Mouse (Mus musculus) splenic B cell, adult 2 months (primary cell): Measurements from ENCODE around the gene Pacsin1.

Experiments
- DNase-seq: peaks from one replicate; pipeline ENCODE4 v3.0.0-alpha.2; 2011; ENCODE audit warnings: low read depth, low spot score
- H3K27me3 ChIP-seq: 2 replicates; pipeline ENCODE4 v1.6.1; 2012; ENCODE audit warnings: mild to moderate bottlenecking, low read length, moderate library complexity, mixed read lengths; ENCODE audit not compliant: control insufficient read depth, poor library complexity, insufficient read depth, severe bottlenecking
- H3K36me3 ChIP-seq: 2 replicates; pipeline ENCODE4 v1.6.1; 2012; ENCODE audit warnings: mild to moderate bottlenecking, low read length, moderate library complexity, mixed read lengths; ENCODE audit not compliant: control insufficient read depth, poor library complexity, insufficient read depth, severe bottlenecking

The Pacsin1 gene

DNA sequence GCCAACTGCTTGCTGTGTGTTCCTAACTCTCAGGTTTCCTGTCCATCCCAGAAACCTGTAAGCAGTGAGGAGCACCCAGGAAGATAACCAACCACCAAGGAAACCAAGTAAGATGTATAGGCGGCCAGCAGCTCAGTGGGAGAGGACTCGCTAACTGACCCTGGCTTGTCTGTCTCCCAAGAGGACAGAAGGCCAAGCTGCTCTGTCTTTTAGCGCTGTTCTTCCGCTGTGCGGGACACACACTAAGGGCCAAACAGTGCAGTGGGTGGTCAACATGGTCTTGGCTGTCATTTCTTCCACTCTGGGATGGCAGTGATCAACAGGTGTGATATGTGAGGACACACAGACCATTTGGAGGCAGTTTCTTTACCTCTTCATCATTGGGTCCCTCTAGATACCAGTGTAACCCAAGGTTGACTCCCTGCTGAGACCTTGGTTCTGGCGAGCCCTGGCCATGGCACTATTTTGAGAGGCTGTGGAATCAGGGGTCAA lies 95.2 kb downstream of the Pacsin1 start:
- no peak for DNase-seq
- Histone ChIP-seq H3K27me3 (no peaks in the 10 kb centered on the region), H3K36me3 (no peaks in the 10 kb centered on the region; the same call in 1 of the 2 replicates)

DNA sequence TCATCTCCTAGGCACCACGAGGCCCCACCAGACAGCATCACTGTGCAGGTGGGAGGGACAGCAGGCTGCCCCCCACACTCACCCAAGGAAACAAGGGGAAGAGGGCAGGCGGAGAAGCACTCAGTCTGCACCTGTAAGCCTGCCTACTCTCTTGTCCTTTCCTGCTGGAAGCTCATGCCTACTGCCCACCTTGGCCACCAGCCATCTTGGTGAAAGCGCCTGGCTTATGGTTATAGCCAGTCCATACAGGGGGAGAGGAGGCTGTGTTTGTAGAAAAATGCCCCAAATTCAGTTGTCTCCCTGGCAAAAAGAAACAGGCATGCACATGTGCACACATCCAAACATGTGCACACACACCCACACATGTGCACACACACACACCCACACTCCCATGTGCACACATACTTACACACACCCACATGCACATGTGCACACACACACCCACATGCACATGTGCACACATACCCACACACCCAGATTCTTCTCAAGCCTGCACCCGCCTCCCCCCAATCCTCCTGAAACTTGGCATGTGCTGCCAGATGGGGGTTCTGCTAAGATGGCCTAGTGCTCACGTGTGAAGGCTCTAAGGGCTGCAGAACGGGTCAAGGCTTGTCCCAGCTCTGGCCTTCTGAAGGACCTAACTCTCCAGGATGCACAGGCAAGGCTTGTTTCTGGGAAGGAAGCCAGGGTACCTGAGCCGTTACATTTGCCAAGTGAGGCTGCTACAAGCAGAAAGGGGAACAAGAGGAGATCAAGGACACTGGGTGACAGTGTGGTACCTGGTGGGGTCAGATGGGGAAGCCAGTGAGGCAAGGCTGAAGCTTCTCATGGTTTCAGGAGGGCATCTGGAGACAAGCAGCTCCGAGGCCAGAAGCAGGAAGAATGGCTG lies 96.2 kb downstream of the Pacsin1 start:
- no peaks in the 10 kb centered on the region; the same call in 1 of the 2 replicates for H3K36me3 ChIP-seq
- H3K27me3 ChIP-seq: no peaks in the 10 kb centered on the region
- no peak for DNase-seq

- no peak for DNase-seq
- Histone ChIP-seq H3K27me3 (no peaks in the 10 kb centered on the region), H3K36me3 (no peaks in the 10 kb centered on the region)
These were observed 104.9 kb downstream of the Pacsin1 start for GRCm38 (mm10) chr17:27760169-27760568.
